Mouse (Mus musculus): ENCODE measurements around the gene Gpr171.
"Not testable (repeated sequence)": the region's sequence is repeated elsewhere in the genome, so short reads cannot be mapped to it uniquely, and the experiment has no call there.

Gpr171 gene

GRCm38 (mm10) chr3:59101218-59101986 is at the start of gene Gpr171:
Gene Gpr171 (minus strand): TSS chr3:59101821.
- DNase-seq (ENCODE audit: low read depth), result no peak

- no peak for DNase-seq (ENCODE audit: low read depth)
These were observed 49.0 kb upstream of the Gpr171 start for GRCm38 (mm10) chr3:59150624-59151023.

GRCm38 (mm10) chr3:59149646-59150045 is 48.0 kb upstream of the Gpr171 start:
- DNase-seq (ENCODE audit: low read depth), result no peak

DNA sequence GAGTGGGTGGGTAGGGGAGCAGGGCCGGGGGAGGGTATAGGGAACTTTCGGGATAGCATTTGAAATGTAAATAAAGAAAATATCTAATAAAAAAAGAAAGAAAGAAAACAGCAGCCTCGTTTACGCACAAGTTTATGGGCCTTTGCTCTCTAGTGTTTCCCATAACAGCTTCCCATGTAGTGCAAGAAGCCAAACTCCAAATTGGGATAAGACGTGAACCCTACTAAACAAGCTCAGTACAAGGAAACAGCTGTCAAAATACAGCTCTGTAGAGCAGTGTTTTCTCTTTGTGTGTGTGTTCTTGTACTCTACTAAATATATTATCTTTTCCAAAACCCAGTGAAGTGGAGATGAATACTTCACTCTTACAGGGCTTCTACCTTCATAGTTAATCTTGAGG is 43.6 kb upstream of the Gpr171 start:
- no peak for DNase-seq (ENCODE audit: low read depth)

- no peak for DNase-seq (ENCODE audit: low read depth)
These were observed 40.1 kb upstream of the Gpr171 start for GRCm38 (mm10) chr3:59141507-59142305.

DNA sequence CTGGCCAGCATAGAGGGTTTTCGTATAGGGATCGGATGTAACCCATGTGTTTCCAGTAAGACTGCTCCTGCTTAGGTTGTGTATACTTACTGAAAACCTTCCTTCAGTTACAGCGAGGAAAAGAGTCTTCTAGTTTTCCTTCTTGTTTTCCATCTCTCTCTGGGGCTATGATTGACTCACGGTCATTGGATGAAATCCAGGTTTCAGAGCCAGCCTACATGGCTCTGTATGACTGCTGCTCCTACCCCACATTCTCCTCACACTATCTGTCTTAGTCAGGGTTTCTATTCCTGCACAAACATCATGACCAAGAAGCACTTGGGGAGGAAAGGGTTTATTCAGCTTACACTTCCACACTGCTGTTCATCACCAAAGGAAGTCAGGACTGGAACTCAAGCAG is 39.3 kb upstream of the Gpr171 start:
- not testable (repeated sequence) for DNase-seq (ENCODE audit: low read depth)

DNA sequence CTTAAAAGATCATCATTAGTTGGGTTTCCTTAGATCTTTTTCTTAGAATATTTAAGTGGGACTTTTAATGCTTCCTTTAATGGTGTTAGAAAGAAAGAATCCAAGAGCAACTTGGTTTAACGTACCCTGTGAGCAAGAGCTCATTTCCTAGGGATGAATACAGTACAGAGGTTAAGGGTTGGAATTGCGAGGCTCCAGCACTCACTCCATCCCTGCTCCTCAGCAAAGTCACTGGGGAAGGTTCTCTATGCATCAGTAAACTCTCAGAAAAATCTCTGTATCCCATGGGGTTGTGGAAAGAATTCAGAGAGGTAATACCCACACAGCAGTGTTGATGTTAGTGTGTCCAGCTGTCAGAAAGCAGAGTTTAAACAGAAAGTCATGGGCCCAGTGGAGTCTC is 38.5 kb upstream of the Gpr171 start:
- no peak for DNase-seq (ENCODE audit: low read depth)

- DNase-seq (ENCODE audit: low read depth), result no peak
These were observed 38.0 kb upstream of the Gpr171 start for GRCm38 (mm10) chr3:59139651-59140051.

DNA sequence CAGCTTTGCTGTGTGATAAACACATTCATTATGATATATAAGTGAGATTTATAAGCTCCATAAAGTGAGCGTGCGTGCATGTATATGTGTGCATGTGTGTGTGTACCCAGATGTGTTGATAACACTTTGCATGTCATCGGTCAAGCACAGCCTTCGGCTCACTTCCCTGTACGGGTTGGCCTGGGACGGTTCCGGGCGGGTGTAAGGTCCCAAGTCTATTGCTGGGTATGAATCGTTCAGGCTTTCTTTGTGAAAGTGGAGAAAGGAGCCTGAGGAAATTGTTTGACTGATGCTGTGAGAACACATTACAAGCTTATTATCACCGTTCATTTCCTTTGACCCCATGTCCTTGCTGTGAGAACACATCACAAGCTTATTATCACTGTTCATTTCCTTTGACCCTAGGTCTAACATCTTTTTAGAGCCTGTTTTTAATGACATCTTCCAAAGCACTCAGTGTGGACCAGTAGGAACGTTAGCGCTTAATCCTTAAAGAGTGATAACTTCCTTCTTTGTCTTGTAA is 37.4 kb upstream of the Gpr171 start:
- DNase-seq (ENCODE audit: low read depth), result no peak

GRCm38 (mm10) chr3:59135911-59136653 is 34.5 kb upstream of the Gpr171 start:
- DNase-seq (ENCODE audit: low read depth), result no peak

DNA sequence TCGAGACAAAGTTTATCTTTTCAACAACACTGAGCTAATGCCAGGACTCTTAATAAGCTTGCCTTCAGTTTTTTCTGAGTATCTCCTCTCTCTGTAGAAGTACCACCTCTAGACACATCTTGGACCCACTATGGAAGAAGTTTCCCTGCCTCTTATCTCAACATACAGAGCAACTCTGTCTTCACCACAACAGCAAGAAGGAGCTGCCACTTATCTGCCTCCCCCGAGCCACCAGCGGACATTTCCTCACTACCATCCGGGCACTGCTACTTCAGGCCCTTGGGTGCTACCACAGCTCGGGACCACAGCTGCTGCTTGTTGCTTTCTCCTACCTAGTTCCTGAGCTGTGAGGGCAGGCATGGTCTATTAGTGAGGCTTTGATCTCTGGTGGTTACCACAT is 31.6 kb upstream of the Gpr171 start:
- DNase-seq (ENCODE audit: low read depth), result no peak

DNA sequence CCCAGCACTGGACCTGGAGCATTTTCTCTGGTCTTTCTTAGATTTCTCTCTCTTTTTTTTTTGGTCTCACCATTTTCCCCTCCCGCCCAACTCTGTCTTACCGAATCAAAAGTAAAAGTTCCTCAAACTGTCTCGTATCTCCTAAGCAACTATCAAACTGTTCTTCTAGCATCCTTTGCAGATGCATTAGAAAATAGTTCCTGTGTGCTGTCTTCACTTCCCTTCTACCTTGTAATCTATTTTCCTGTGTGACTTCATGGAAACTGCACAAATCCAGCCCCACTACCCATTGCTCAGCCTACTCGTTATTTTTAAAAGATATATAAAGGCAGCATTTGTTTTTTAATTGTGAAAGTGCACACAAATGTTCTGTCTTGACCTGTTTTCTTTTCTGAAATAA is 30.3 kb upstream of the Gpr171 start:
- no peak for DNase-seq (ENCODE audit: low read depth)

- DNase-seq (ENCODE audit: low read depth), result no peak
These were observed 29.5 kb upstream of the Gpr171 start for GRCm38 (mm10) chr3:59131081-59131480.

DNA sequence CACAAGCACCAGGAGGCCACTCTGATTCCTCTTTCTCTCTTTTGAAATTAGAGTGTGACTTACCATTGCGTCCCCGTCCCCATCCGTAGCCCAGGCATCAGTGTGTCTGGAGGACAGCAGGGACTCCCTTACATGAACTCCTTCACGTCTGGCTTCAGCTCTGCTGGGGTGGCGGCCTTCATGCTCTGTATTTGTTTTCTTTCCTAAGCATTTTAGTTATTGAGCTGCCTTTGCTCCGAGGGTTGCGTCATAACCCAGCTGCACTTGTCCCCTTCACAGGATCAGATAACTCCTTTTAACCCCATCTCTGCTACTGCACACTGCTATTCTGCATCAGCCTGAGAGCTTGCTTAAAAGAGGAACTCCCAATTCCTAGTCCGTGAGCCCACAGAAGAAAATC is 28.8 kb upstream of the Gpr171 start:
- DNase-seq (ENCODE audit: low read depth), result no peak

DNA sequence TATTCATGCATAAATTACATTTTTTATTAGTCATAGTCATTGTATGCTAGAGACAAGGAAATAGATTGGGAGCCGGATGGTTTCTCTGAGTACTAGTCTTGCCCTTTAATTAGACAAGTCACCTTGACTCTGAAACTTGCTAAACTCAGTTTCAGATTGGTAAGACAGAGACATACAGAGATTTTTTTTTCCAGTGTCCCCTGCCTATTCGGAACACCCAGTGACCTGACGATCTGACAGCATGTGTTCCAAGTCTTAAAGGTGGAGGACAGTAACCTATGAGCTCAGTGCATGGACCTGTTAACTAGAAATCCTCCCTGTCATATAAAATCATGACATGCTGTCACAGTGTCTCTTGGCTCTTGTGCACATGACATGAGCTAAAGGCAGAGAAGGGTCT is 27.9 kb upstream of the Gpr171 start:
- no peak for DNase-seq (ENCODE audit: low read depth)

- DNase-seq (ENCODE audit: low read depth), result no peak
These were observed 27.1 kb upstream of the Gpr171 start for GRCm38 (mm10) chr3:59128681-59129080.

- no peak for DNase-seq (ENCODE audit: low read depth)
These were observed 24.3 kb upstream of the Gpr171 start for GRCm38 (mm10) chr3:59125783-59126555.

- DNase-seq (ENCODE audit: low read depth), result no peak
These were observed 23.4 kb upstream of the Gpr171 start for GRCm38 (mm10) chr3:59125022-59125421.

GRCm38 (mm10) chr3:59121780-59122449 is 20.3 kb upstream of the Gpr171 start:
- no peak for DNase-seq (ENCODE audit: low read depth)

GRCm38 (mm10) chr3:59121067-59121730 is 19.6 kb upstream of the Gpr171 start:
- DNase-seq (ENCODE audit: low read depth), result no peak

Measured in fibroblast of lung, adult 2 months (primary cell).